Mouse (Mus musculus) embryo, embryonic 11.5 days (tissue): Measurements from ENCODE around the gene Olfm2.
"Not testable (repeated sequence)": the region's sequence is repeated elsewhere in the genome, so short reads cannot be mapped to it uniquely, and the experiment has no call there.

Experiments
- DNase-seq: peaks from one replicate; pipeline ENCODE4 v3.0.0-alpha.2; 2012; ENCODE audit warnings: low read depth, low spot score

Gene Olfm2

DNA sequence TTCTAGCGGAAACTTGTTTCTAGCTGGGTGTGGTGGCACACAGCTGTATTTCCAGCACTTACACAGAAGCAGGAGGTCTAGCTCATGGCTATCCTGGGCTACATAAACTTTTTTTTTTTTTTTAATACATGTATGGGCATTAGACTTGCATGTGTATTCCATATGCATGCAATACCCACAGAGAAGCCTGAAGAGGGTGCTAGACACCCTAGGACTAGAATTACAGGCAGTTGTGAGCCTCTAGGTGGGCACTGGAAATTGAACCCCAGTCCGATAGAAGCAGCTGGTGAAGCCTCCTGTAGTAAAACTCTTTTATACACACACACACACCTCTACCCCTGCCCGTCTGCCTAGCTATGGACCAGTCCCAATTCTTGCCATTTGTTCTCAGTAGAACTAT, 92.3 kb downstream of the Olfm2 start:
- DNase-seq, result no peak

DNA sequence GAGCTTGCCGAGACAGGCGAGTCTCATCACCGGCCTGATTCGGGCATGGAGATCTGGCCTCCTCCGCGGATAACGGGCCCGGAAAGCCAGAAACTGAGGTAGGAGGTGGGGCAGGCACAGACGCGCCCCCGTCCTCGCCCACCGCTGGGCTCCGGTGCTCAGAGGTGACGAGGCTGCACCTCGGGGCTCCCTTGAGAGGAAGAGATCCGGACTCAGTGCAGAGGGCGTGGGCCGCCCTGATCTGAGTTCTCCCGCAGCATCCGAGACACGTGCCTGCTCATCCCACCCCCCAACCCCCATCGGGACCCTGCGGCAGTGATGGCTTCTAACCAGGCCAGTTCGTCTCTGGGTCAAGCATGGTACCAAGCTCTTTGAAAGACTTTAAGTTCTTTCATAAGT, 93.9 kb downstream of the Olfm2 start:
- DNase-seq, result no peak

DNA sequence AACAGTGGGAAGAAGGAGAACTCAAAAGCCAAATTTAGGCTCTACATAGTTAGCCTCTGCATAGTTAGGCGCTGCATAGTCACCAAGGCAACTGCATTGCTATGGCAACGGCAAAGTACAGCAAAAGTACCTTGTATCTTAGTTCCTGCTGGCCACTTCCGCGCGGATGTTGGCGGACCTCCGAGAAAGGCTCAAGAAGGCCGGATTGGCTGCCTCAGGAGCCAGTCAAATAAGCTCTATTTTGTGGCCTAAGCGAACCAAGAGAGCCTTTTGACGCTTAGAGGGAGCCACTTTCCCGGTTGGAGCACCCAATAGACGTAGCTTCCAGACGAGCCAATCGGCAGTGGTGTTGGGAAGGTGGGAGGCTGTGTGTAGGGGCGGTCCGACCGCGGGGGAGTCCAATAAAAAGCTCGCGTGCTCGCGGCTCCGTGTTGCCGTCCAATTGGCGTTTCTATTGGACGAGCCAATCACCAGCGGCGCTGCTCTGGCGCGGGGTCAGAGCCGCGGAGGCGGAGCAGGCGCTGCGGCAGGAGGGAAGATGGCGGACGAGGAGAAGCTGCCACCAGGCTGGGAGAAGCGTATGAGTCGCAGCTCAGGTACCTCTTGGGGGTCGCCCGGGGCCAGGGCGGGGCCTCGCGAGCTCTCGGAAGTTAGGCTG, 94.4 kb downstream of the Olfm2 start, which contains the start of gene Pin1:
Pin1 (plus strand) TSS at position 494 of the 658 bp plus-strand sequence.
- peak; percentile 94 for DNase-seq

DNA sequence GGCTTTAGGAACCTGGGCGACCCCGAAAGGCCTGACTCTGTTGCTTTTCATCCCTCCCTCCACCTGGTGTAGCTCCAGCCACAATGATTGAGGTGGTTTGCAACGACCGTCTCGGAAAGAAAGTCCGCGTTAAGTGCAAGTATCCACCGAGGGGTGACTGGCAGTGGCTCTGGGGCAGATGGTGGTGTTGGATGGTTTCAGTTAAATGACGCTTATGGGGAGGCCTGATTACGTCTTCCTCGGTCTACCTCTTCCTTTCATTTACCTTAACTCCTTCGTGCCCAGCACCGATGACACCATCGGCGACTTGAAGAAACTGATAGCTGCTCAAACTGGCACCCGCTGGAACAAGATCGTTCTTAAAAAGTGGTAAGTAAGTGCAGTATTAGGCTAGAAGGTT, 101.0 kb downstream of the Olfm2 start:
- DNase-seq, result no peak

DNA sequence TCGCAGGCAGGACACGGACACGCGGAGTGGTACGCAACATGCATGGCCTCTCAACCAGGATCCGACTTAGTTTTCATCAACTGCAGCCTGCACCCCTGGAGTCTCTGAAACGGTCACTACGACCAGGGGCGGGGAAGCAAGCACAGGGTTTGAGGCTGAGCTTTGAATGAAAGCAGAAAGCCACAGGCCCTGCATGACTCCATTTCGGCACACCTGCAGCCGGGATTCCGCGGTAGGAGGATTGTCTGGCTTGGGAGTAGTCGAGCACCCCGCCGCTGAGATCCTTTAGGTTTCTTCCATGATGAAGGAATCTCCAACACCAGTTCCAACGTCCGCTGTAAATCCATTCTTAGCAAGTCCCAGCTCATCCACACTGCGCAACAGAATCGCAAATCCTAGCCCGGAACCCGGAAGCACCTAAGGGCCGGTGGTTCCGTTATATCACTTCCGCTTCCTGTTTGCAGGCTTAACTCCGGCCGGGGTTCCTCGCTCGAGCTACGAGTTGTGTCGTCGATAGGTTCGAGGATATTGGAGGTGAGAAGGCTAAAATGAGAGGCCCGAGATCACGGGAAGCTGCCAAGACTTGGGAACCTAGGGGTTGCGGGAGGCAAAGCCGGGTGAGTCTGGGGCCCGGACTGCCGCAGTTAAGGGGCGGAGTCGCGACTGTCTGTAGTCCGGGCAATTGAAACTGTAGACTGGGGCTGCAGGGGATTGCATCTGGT, 101.6 kb downstream of the Olfm2 start, which contains the start of gene Fbxl12:
Fbxl12 (minus strand) TSS at position 408 of the 722 bp plus-strand sequence.
- DNase-seq, result no peak

DNA sequence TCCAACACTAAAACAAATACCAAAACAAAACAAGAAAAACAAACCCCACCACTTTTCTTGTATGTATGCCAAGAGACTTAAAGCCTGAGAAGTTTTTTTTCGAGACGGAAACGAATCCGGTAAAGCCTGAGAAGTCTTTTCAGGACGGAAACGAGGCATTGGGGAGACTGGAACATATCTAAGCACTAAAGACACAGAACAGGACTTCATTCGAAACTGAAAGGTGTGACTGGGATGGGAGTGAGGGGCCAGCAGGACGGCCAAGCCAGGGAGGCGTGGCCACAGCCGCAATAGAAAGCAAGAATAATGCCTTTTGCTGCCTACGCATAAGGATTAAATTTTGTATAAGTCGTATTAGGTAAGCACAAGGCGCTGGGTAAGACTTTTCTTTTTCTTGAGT, 102.4 kb downstream of the Olfm2 start:
- DNase-seq, result no peak

DNA sequence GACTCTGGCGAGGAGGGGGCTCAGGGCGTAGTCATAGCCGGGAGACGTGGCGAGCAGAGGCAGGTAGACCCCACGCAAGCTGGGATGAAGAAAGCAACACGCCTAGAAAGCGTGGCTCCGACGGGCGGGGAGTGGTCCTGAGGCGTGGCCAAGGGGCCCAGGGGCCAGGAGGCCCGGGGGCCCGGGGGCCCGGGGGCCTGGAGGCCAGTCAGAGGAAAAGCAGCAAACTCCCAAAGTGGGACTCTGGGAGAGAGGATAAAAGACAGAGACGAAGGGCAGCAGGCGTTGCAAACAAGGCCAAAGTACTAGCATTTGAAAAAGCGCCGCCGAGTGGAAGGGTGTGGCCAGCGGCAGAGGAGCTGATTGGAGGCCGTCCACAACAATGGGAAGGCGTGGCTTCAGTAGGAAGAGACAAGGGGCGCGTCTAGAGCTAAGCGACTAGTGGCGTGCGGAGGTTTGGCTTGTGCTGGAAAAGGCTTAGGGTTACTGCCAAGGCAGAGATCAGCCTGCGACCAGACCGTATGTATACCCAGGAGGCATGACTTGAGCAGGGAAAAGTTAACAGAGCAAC, 103.2 kb downstream of the Olfm2 start:
- DNase-seq, result peak; percentile 77

DNA sequence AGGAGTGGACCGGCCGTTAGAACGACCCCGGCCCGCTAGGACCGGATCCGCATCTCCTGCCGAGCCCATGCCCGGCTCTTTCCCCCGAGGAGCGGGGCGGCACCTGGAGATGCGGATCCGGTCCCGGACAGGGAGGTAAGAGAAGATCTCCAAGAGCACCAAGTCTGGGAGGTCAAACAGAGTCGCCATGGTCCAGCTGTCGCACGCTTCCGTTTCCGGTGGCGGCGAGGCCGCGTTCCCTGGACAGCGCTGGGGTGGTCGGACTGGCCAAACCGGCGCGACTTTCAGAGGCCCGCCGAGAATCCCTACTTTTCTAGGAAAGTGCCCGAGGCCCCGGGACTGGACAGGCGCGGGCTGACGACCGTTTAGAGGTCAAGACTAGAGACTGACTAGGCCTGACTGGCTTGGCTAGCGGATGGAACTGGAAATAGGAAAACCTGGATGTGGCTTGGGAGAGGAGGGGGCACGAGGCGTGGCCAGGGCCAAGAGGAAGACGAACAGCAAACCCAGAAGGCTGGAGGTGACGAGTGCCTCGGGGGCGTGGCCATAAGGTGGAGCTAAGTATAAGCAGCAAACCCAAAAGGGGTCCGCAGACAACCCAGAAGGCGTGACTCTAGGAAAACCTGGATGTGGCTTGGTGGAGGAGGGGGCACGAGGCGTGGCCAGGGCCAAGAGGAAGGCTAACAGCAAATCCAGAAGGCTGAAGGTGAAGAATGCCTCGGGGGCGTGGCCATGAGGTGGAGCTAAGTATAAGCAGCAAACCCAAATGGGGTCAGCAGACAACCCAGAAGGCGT, 103.9 kb downstream of the Olfm2 start, which contains the start of gene Ubl5:
Ubl5 (plus strand) TSS at position 778 of the 795 bp plus-strand sequence.
- peak; percentile 94 for DNase-seq

DNA sequence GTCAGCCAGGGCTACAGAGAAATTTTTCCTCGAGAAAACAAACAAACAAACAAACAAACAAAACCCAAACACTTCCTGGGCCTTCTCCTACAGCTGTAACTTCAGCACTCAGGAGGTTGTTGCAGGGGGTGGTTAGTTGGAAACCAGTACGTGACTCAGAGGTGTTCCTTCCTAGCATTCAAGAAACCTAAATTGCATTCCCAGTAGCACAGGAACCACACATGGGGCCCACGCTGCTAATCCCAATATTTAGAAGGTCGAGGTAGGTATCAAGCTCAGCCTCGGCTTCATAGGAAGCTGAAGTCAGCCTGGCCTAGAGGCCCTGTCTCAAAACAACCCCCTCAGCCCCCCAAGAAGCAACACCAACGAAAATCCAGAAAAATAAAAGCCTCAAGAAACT, 104.6 kb downstream of the Olfm2 start:
- no peak for DNase-seq

DNA sequence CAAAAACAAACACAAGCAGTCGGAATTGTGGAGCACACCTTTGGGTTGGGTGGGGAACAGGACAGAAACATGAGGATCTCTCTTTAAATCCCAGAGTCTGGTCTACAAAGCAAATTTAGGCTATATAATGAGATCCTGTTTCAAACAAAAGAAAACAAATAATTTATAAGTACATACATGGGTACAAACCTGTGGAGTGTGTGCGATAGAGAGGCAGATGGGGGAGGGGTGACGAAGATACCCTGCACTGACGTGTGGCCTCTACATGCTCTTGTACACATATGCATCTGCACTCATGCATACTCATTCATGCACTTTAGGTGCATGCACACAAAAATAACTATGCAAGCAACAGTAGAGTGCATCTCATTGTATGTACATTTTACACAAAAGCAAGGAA, 106.7 kb downstream of the Olfm2 start:
- DNase-seq, result no peak

DNA sequence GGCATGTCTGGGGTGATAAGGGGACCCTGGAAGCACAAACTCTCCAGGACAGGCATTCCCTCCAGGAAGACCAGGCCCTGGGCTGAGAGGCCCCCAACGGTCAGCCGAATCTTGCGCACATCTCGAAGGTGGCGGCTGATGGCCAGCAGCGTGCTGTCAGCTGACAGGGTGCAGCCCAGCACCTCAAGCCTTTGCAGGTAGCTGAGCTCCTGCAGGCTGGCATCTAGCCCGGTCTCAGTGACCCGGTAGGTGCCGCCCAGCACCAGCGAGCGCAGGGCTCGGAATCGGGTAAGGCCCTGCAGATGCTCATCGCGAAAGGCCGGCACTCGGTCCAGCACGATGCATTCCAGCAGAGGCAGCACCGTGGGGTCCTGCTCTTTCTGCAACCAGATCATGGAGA, 107.6 kb downstream of the Olfm2 start:
- DNase-seq, result no peak

DNA sequence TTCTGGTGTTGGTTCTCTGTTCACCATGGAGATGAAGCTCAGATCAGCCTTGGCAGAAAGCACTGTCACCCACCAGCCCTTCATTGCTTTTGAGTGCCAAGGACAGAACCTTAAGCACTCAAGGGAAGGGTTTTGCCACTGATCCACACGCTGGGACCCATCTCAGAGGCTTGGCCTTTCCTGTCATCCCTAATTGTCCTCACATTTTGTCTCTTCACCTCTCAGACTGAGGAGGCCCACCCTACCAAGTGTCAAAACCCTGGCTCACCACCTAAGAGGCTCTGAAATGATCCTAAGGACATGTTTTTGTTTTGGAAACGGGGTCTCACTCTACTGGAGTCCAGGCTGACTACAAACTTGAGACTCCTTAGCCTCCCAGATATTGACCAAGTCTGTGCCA, 109.4 kb downstream of the Olfm2 start:
- DNase-seq, result no peak

DNA sequence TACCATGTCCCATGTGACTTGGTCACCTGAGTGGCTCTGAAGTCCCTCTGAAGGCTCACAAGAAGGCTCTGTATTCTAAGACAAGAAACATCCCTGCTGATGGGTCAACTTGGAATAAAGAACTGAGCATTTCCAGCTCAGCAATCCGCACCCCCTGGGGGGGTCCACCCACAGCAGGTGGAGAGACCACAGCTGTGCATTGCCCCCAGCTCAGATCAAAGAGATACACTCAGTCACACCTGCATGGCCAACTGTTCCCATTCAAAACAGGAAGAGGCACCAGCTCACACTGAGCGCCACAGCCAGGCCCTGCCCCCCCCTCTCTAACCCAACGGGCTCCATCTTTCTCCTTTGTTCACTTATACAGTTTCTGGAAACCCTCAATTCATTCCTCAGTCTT, 109.9 kb downstream of the Olfm2 start:
- DNase-seq, result no peak

DNA sequence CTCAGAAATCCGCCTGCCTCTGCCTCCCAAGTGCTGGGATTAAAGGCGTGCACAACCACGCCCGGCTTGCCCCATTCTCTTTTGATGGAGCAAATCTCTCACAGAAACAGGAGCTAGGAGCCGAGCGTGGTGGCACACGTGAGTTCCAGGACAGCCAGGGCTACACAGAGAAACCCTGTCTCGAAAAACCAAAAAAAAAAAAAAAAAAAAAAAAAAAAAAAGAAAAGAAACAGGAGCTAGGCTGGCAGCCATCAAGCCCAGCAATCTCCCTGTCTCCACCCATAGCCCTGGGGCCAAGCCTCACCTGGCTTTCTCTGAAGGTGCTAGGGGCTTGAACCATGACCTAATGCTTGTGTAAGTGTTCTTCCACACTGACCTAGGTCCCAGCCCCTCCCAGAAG, 110.5 kb downstream of the Olfm2 start:
- not testable (repeated sequence) for DNase-seq

DNA sequence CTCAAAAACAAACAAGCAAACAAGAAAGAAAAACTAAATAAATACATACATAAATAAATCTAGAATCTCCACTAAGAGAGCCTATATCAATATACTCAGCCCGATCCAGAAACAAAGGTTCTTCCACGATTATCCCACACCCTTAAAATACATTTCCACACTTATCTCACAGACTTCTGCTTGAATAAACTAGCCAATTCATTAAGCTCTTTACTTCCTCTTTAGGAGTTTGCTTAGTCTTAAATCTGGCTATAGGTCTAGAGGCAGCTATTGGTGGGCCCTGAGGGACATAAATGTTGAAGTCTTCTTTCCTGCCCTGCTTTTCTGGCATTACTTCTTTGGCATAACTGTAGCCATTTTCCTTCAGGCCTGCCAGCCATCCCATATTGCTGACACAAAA, 114.8 kb downstream of the Olfm2 start:
- DNase-seq, result no peak
